Mouse (Mus musculus): ENCODE measurements around the gene Dnajc10.

- TF ChIP-seq CTCF (IDR thresholded peaks at IDR 0.05; ENCODE audit: borderline replicate concordance, insufficient read depth, low read length) (no peak), POLR2A (IDR thresholded peaks at IDR 0.05; ENCODE audit: low read depth, low read length) (no peak)
Observed at GRCm38 (mm10) chr2:80273038-80273437, 42.2 kb upstream of the Dnajc10 start.

Data from embryonic fibroblast, embryonic 13.5 days (primary cell).